Mouse (Mus musculus): ENCODE results near the gene Ddx54.
A peak's percentile ranks its signal among the peaks of the same experiment; 100 is the strongest.

Gene Ddx54

GRCm38 (mm10) chr5:120647814-120648491, 35.4 kb downstream of the Ddx54 start:
- no peak for DNase-seq

- peak; percentile 51 for DNase-seq
Measured at GRCm38 (mm10) chr5:120648569-120649373, 36.2 kb downstream of the Ddx54 start, which contains the start of gene Rasal1. Gene Rasal1 (plus strand): TSS chr5:120648812.

- peak; percentile 23 for DNase-seq
Measured at GRCm38 (mm10) chr5:120649374-120649933, 36.9 kb downstream of the Ddx54 start.

GRCm38 (mm10) chr5:120649938-120650337, 37.4 kb downstream of the Ddx54 start:
- DNase-seq = no peak

GRCm38 (mm10) chr5:120651230-120651629, 38.7 kb downstream of the Ddx54 start:
- DNase-seq = no peak

- no peak for DNase-seq
Measured at GRCm38 (mm10) chr5:120652915-120653701, 40.6 kb downstream of the Ddx54 start.

- no peak for DNase-seq
Measured at GRCm38 (mm10) chr5:120653873-120654272, 41.3 kb downstream of the Ddx54 start.

- DNase-seq = no peak
Measured at GRCm38 (mm10) chr5:120656281-120656751, 43.8 kb downstream of the Ddx54 start.

- DNase-seq = no peak
Measured at GRCm38 (mm10) chr5:120660816-120661215, 48.3 kb downstream of the Ddx54 start.

- no peak for DNase-seq
Measured at GRCm38 (mm10) chr5:120664888-120665287, 52.3 kb downstream of the Ddx54 start.

GRCm38 (mm10) chr5:120668761-120669160, 56.2 kb downstream of the Ddx54 start:
- DNase-seq = no peak

- DNase-seq = no peak
Measured at GRCm38 (mm10) chr5:120670132-120670531, 57.6 kb downstream of the Ddx54 start.

- DNase-seq = no peak
Measured at GRCm38 (mm10) chr5:120671865-120672264, 59.3 kb downstream of the Ddx54 start.

- DNase-seq = peak; percentile 69
Measured at GRCm38 (mm10) chr5:120673626-120674025, 61.1 kb downstream of the Ddx54 start.

- DNase-seq = peak; percentile 64
Measured at GRCm38 (mm10) chr5:120674229-120675145, 61.9 kb downstream of the Ddx54 start.

GRCm38 (mm10) chr5:120677516-120677915, 65.0 kb downstream of the Ddx54 start:
- DNase-seq = no peak
